Mouse (Mus musculus) liver, adult 2 months (tissue): Measurements from ENCODE around the gene Gm43064.

ENCODE experiments used
- CTCF ChIP-seq: fragments of 200-500 bp; IDR thresholded peaks from 2 replicates; pipeline ENCODE4 v1.5.1; 2011; ENCODE audit warnings: low read depth, low read length, control low read depth
- POLR2A ChIP-seq: fragments of 200-500 bp; IDR thresholded peaks from 2 replicates; pipeline ENCODE4 v1.6.1; 2011; ENCODE audit warnings: low read length, control low read depth; ENCODE audit not compliant: insufficient read depth; ENCODE audit errors: extremely low read depth

GRCm38 (mm10) chr3:103829036-103829435 lies 19.7 kb downstream of the Gm43064 start:
- TF ChIP-seq POLR2A = no peak
- TF ChIP-seq CTCF = no peak
